Mouse (Mus musculus): ENCODE data around the gene Prkacb. TPM values are rescaled to one million over a fixed set of nuclear protein-coding genes. Genes with fewer than 3 reads are reported as not detected.

The Prkacb gene
- total and polyA plus RNA-seq, 2 experiments: 11.4 to 35.1 TPM

DNA sequence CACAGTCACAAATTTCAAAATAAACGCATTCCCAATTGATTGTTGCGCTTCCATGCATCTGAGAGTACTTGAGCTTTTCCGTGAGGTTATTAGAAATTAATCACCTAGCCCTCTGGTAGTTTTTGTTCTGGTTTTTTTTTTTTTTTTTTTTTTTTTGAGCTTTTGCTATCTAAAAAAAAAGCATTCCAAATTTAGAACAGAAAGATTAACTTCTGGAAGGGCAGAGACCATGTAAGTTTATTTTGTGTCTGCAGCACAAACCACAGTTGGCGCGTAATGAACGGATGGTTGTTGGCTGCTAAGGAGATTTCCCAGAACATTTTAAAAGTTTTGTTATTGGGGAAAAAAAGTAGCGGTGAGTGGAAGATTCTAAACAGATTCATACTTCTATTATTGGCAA, 834 bp upstream of the Prkacb start:
- Histone ChIP-seq H3K27me3 (ENCODE audit: control insufficient read depth, insufficient read depth, low read length) (no peaks in the 10 kb centered on the region), H3K36me3 (ENCODE audit: control insufficient read depth, insufficient read depth, low read length) (no peaks in the 10 kb centered on the region; the same call in 1 of the 2 replicates), H3K79me2 (ENCODE audit: control insufficient read depth, insufficient read depth, low read length) (peaks cover 13% of the 10 kb centered on the region; the same call in 1 of the 2 replicates), H3K9ac (ENCODE audit: low read depth, low read length) (peak overlapping the region; percentile 90; the same call in 1 of the 2 replicates), H3K4me1 (ENCODE audit: control insufficient read depth, insufficient read depth, low read length) (peaks cover 7% of the 10 kb centered on the region), H3K27ac (replicated peaks; ENCODE audit: insufficient read depth, low read depth, low read length) (peak overlapping the region; percentile 92; the same call in 1 of the 2 replicates), H3K4me3 (ENCODE audit: insufficient read depth, low read depth, low read length) (peak overlapping the region; percentile 93; the same call in 1 of the 2 replicates)
- TF ChIP-seq CTCF (IDR thresholded peaks at IDR 0.05; ENCODE audit: low read depth, low read length): no peak
- 44% methylated on average over 7 of the region's 7 CpGs for WGBS
- peak; percentile 10 for DNase-seq (ENCODE audit: extremely low read depth, low read depth, low spot score)

DNA sequence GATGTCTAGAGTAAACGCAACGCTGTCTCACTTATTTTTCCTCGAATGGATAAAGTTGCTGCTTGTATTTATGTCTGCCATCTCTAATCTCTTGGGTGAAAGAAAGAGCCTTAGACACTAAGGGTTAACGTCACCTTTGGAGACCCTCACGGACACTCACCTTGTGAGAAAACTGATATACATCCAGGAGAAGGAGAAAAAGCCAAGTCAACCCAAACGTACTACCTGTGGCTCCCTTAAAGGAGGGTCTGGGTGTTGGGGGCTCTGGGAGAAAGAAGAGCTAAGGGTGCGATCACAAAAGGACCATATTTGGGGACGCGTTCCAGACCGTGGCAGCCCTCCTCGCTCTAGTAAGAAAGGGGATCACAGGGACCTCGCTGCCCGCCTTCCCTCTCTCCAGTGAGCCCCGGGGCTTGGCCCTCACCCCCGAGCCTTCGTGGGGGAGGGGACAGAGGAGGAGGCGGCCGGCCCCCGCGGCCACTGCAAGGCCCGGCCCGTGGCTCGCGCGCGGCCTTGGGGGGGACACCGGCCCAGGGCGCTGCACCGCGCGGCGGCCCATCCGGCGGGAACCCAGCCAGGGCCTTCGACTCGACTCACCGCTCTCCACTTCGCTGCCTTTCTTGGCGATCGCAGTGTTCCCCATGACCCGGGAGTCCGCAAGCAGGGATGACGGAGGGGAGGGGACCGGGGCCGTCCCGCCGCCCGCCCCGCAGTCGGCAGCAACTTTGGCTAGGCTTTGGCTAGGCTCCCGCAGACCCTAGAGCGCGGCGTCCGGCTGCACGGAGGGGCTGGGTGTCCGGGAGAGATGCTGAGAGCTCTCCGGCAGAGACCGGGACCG, 530 bp downstream of the Prkacb start:
- H3K4me3 ChIP-seq (ENCODE audit: insufficient read depth, low read depth, low read length): peak overlapping the region; percentile 93
- H3K27me3 ChIP-seq (ENCODE audit: control insufficient read depth, insufficient read depth, low read length): no peaks in the 10 kb centered on the region
- H3K9ac ChIP-seq (ENCODE audit: low read depth, low read length): peak overlapping the region; percentile 90
- no peaks in the 10 kb centered on the region; the same call in 1 of the 2 replicates for H3K36me3 ChIP-seq (ENCODE audit: control insufficient read depth, insufficient read depth, low read length)
- DNase-seq (ENCODE audit: extremely low read depth, low read depth, low spot score): peak; percentile 41
- H3K79me2 ChIP-seq (ENCODE audit: control insufficient read depth, insufficient read depth, low read length): peaks cover 20% of the 10 kb centered on the region; the same call in 1 of the 2 replicates
- H3K4me1 ChIP-seq (ENCODE audit: control insufficient read depth, insufficient read depth, low read length): peaks cover 7% of the 10 kb centered on the region
- peak overlapping the region; percentile 62 for H3K27ac ChIP-seq (replicated peaks; ENCODE audit: insufficient read depth, low read depth, low read length)
- under 1% methylated on average over 55 of the region's 60 CpGs for WGBS
- no peak for TF ChIP-seq CTCF (IDR thresholded peaks at IDR 0.05; ENCODE audit: low read depth, low read length)
- TF ChIP-seq POLR2A (IDR thresholded peaks at IDR 0.05; ENCODE audit: extremely low read depth, insufficient read depth, low read length): no peak

DNA sequence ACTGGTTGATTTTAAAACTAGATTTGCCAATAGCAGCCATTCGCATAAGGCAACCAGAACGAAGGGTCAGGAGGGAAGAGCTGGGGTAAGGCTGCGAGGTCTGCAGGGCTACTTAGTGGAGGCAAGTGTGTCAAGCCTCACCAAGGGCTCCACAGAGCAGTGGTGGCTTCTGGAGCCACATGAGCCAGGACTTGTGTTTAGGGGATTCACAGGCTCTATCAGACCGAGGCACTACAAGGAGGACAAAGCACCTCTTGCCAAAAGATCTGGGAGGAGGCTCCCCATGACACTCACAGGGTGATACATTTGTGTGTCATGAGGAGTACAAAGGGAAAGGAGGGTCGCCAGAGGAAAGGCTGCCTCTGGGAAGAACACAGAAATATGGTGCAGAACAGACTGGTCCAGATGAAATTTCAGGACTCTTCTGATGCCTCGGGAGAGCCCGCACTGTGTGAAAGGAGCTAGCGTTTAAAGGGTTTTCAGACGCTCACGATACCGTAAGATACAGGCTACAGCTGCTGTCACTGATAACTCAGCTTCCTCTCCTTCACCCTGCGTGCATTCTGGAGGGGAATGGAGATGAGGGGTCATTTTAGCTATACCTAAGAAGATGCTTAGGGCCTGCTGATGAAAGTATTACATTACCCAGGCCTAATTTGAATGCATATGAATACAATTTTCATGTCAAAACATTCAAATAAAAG, 19.1 kb downstream of the Prkacb start:
- DNase-seq (ENCODE audit: extremely low read depth, low read depth, low spot score): no peak
- WGBS: 83% methylated on average over 12 of the region's 12 CpGs
- peaks cover 2% of the 10 kb centered on the region; the same call in 1 of the 2 replicates for H3K36me3 ChIP-seq (ENCODE audit: control insufficient read depth, insufficient read depth, low read length)

DNA sequence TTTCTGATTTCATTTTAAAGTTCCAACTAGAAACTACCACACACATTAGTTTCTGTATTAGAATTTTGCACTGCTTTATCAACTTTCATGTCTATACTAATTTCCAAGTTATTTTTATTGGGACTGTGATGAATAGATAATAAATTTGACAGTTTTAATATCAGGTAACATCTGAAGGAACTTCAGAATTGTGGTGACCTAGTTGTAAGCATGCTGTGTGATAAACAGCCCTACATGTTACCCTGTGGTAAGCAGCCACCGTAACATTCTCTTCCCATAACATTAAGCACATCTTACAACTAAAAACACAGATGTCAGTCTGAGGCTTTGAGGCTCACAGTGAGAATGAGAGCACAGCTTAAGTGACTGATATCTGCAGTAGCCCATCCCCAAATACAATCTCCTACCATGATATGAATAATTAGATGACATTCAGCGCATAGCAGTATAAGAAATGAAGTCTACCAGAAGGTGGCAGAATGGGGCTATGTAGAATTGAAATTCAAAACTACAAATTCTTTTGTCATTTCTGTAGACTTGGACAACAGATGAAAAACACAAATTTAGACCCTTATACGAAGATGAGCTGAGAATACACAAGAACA, 20.5 kb downstream of the Prkacb start:
- H3K27ac ChIP-seq (replicated peaks; ENCODE audit: insufficient read depth, low read depth, low read length): no peak overlapping the region
- TF ChIP-seq POLR2A (IDR thresholded peaks at IDR 0.05; ENCODE audit: extremely low read depth, insufficient read depth, low read length) (no peak), CTCF (IDR thresholded peaks at IDR 0.05; ENCODE audit: low read depth, low read length) (peak; percentile 30; the same call in 1 of the 2 replicates)
- no peaks in the 10 kb centered on the region for H3K4me1 ChIP-seq (ENCODE audit: control insufficient read depth, insufficient read depth, low read length)
- peaks cover 15% of the 10 kb centered on the region; the same call in 1 of the 2 replicates for H3K79me2 ChIP-seq (ENCODE audit: control insufficient read depth, insufficient read depth, low read length)
- DNase-seq (ENCODE audit: extremely low read depth, low read depth, low spot score): no peak
- WGBS: 81% methylated on average over 3 of the region's 3 CpGs
- H3K9ac ChIP-seq (ENCODE audit: low read depth, low read length): no peak overlapping the region
- H3K27me3 ChIP-seq (ENCODE audit: control insufficient read depth, insufficient read depth, low read length): no peaks in the 10 kb centered on the region
- peaks cover 2% of the 10 kb centered on the region; the same call in 1 of the 2 replicates for H3K36me3 ChIP-seq (ENCODE audit: control insufficient read depth, insufficient read depth, low read length)
- no peak overlapping the region for H3K4me3 ChIP-seq (ENCODE audit: insufficient read depth, low read depth, low read length)

More for the DNA sequence above, 19.1 kb downstream of the Prkacb start:
- Histone ChIP-seq H3K4me1 (ENCODE audit: control insufficient read depth, insufficient read depth, low read length) (no peaks in the 10 kb centered on the region), H3K79me2 (ENCODE audit: control insufficient read depth, insufficient read depth, low read length) (peaks cover 16% of the 10 kb centered on the region; the same call in 1 of the 2 replicates), H3K27ac (replicated peaks; ENCODE audit: insufficient read depth, low read depth, low read length) (no peak overlapping the region), H3K9ac (ENCODE audit: low read depth, low read length) (no peak overlapping the region), H3K27me3 (ENCODE audit: control insufficient read depth, insufficient read depth, low read length) (no peaks in the 10 kb centered on the region), H3K4me3 (ENCODE audit: insufficient read depth, low read depth, low read length) (no peak overlapping the region)
- no peak for TF ChIP-seq POLR2A (IDR thresholded peaks at IDR 0.05; ENCODE audit: extremely low read depth, insufficient read depth, low read length)
- TF ChIP-seq CTCF (IDR thresholded peaks at IDR 0.05; ENCODE audit: low read depth, low read length): no peak

DNA sequence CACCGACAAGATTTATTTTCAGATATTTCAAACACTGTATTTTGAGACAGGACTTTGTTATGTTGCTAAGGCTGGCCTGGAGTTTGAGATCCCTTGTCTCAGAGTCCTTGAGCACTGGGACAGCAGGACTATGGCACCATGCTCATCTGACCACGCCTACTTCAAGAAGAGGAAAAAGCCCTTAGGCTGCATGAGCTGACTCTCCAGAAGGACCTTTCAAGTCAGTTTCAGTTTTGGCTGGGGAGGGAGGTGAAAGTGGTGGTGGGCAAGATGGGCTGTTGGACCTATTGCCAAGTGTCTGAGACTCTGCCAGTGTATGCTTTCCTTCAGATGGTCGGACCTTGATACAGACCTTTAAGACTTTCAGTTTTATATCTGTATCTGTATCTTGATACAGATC, 28.6 kb downstream of the Prkacb start:
- no peak for DNase-seq (ENCODE audit: extremely low read depth, low read depth, low spot score)
- H3K4me3 ChIP-seq (ENCODE audit: insufficient read depth, low read depth, low read length): no peak overlapping the region
- H3K27me3 ChIP-seq (ENCODE audit: control insufficient read depth, insufficient read depth, low read length): no peaks in the 10 kb centered on the region
- H3K27ac ChIP-seq (replicated peaks; ENCODE audit: insufficient read depth, low read depth, low read length): no peak overlapping the region
- peaks cover 2% of the 10 kb centered on the region; the same call in 1 of the 2 replicates for H3K79me2 ChIP-seq (ENCODE audit: control insufficient read depth, insufficient read depth, low read length)
- peaks cover 4% of the 10 kb centered on the region; the same call in 1 of the 2 replicates for H3K4me1 ChIP-seq (ENCODE audit: control insufficient read depth, insufficient read depth, low read length)
- no peaks in the 10 kb centered on the region for H3K36me3 ChIP-seq (ENCODE audit: control insufficient read depth, insufficient read depth, low read length)
- H3K9ac ChIP-seq (ENCODE audit: low read depth, low read length): no peak overlapping the region
- 79% methylated on average over 3 of the region's 3 CpGs for WGBS
- TF ChIP-seq POLR2A (IDR thresholded peaks at IDR 0.05; ENCODE audit: extremely low read depth, insufficient read depth, low read length) (no peak), CTCF (IDR thresholded peaks at IDR 0.05; ENCODE audit: low read depth, low read length) (no peak)

Data from liver, adult 2 months (tissue).